Mouse (Mus musculus): ENCODE results near the gene 1810062G17Rik. TPM values are rescaled to one million over a fixed set of nuclear protein-coding genes. Genes with fewer than 3 reads are reported as not detected.

The 1810062G17Rik gene
- polyA plus RNA-seq, 1 experiment from 2014 or later, result 0.92 TPM

DNA sequence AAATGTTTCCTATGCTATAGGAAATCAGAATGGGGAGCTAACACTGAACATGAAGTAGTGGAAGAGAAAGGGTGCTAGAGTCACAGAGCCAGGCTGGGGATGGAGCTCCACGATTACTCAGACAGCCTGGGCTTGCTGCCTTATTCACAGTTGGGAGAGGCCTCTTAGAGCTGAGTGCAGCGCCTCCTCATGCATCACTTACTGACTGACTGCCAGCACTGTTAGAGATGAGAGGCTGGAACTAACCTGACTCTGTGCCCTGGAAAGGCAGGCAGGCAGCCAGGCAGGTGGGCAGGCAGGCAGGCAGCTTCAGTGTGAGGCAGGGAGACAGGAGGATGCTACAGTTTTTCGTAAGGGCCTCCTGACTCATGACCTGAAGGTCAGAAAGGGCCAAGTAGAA lies 20.2 kb upstream of the 1810062G17Rik start:
- H3K4me1 ChIP-seq (replicated peaks), result no peaks in the 10 kb centered on the region
- no peak overlapping the region for H3K4me3 ChIP-seq
- ATAC-seq (replicated peaks; ENCODE audit: insufficient number of reproducible peaks, insufficient read depth, low FRiP score, low read depth), result no peak
- peaks cover 85% of the 10 kb centered on the region for H3K36me3 ChIP-seq
- H3K4me2 ChIP-seq, result no peak overlapping the region
- H3K27ac ChIP-seq, result no peak overlapping the region
- 70% methylated on average over 3 of the region's 3 CpGs for WGBS
- no peaks in the 10 kb centered on the region for H3K27me3 ChIP-seq
- H3K9me3 ChIP-seq (replicated peaks), result no peaks in the 10 kb centered on the region
- H3K9ac ChIP-seq, result no peak overlapping the region

DNA sequence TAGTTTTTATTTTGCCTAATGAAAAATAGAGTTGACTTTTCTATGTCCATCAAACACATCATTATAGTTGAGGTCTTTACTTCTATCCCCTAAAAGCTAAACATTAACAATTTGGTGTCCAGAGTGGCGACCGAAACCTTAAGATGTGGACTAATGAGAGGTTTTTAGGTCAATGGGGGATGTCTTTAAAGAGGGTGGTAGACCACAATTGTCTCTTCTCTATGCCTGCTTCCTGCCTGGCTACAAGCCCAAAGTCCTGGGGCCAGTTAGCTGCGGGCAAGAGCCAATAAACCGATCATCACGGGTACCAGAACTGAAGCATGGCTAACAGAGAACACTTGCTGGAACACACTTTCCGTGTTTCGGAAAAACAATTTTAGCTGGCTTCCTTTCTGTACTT lies 15.0 kb upstream of the 1810062G17Rik start:
- Histone ChIP-seq H3K9ac (no peak overlapping the region), H3K27me3 (no peaks in the 10 kb centered on the region), H3K4me1 (replicated peaks) (peaks cover 7% of the 10 kb centered on the region; the same call in 1 of the 2 replicates), H3K4me2 (no peak overlapping the region), H3K27ac (no peak overlapping the region), H3K4me3 (no peak overlapping the region), H3K9me3 (replicated peaks) (no peaks in the 10 kb centered on the region), H3K36me3 (peaks cover 72% of the 10 kb centered on the region)
- ATAC-seq (replicated peaks; ENCODE audit: insufficient number of reproducible peaks, insufficient read depth, low FRiP score, low read depth), result no peak
- WGBS, result 85% methylated on average over 7 of the region's 7 CpGs

DNA sequence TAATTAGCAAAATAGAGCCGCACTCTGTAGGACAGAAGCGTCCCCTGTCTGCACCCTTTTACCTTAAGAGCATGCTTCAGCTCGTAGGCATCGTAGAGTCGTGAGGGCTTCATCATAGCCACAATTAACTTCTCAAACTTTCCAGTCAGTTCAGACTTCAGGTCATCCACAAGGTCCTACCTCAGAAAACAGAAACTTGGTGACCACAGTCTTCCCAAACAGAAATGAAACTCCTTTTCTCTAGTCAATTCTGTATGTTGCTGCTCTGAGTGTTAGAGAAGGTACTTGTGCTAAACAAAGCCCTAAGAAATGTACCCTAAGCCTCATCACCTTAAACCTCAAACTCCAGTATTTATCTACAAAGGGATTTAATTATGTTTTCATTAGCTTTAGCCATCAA lies 13.9 kb upstream of the 1810062G17Rik start:
- Histone ChIP-seq H3K9me3 (replicated peaks) (no peaks in the 10 kb centered on the region), H3K36me3 (peaks cover 64% of the 10 kb centered on the region), H3K9ac (no peak overlapping the region), H3K27me3 (no peaks in the 10 kb centered on the region), H3K4me1 (replicated peaks) (peaks cover 12% of the 10 kb centered on the region; the same call in 1 of the 2 replicates), H3K27ac (no peak overlapping the region), H3K4me3 (no peak overlapping the region), H3K4me2 (no peak overlapping the region)
- 87% methylated on average over 5 of the region's 5 CpGs for WGBS
- no peak for ATAC-seq (replicated peaks; ENCODE audit: insufficient number of reproducible peaks, insufficient read depth, low FRiP score, low read depth)

DNA sequence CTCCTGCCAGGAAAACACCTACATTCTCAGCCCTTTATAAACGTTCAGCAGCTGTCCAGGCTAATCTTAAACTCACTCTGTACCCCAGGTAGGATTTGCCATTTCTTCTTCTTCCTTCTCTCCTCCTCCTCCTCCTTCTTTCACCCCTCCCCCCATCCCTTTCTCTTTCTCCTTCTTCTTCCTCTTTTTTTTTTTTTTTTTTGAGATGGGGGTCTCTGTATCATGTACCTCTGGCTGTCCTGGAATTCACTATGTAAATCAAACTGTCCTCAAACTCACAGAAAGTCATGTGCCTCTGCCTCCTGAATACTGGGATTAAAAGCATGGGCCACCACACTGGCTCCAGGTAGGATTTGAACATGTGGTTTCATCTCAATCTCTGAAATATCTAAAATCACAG lies 13.4 kb upstream of the 1810062G17Rik start:
- Histone ChIP-seq H3K27me3 (no peaks in the 10 kb centered on the region), H3K4me2 (no peak overlapping the region), H3K4me1 (replicated peaks) (peaks cover 15% of the 10 kb centered on the region; the same call in 1 of the 2 replicates), H3K27ac (no peak overlapping the region), H3K4me3 (no peak overlapping the region), H3K36me3 (peaks cover 59% of the 10 kb centered on the region), H3K9me3 (replicated peaks) (no peaks in the 10 kb centered on the region), H3K9ac (no peak overlapping the region)
- 30% methylated on average over 1 of the region's 1 CpGs for WGBS
- no peak for ATAC-seq (replicated peaks; ENCODE audit: insufficient number of reproducible peaks, insufficient read depth, low FRiP score, low read depth)

DNA sequence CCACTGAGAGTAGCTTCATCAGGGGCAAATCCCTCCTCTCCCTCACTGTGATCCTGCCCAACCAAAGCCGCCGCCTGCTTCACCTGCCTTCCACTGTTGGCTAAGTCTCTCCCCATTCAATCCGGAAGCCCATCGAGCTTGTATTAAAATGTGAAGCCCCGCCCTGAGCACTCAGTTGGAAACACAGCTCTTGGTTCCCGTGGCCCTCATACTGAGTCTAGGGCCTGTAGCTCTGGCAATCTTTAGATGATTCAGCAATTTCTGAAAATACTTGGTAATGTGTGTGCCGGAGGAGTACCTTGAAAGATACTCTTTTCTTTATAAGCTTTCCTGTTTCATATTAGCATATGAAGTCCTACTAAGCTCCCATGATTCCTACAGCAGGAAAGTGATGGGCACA lies 10.2 kb upstream of the 1810062G17Rik start:
- ATAC-seq (replicated peaks; ENCODE audit: insufficient number of reproducible peaks, insufficient read depth, low FRiP score, low read depth), result no peak
- no peaks in the 10 kb centered on the region for H3K9me3 ChIP-seq (replicated peaks)
- H3K4me3 ChIP-seq, result no peak overlapping the region
- no peak overlapping the region for H3K4me2 ChIP-seq
- H3K4me1 ChIP-seq (replicated peaks), result peaks cover 34% of the 10 kb centered on the region
- no peak overlapping the region for H3K27ac ChIP-seq
- no peak overlapping the region for H3K9ac ChIP-seq
- no peaks in the 10 kb centered on the region for H3K27me3 ChIP-seq
- 61% methylated on average over 7 of the region's 7 CpGs for WGBS
- H3K36me3 ChIP-seq, result peaks cover 31% of the 10 kb centered on the region

DNA sequence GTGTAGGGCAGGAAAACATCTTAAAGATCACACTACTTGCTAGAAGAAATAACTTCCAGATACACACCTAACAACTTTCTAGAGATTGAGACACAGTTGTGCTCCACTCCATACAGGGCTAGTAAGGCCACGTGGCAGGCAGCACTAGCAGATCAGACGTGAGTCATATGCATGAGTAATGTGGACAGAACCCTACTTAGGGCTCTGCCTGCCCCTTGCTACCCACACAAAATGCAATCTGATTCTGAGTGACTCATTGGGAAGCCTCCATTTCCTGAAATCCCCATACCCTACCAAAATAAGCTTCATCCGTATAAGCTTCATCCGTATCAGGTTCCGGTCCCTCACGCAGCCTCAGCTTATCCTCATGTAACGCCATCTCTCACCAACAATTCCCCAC lies 8.1 kb upstream of the 1810062G17Rik start:
- Histone ChIP-seq H3K9me3 (replicated peaks) (no peaks in the 10 kb centered on the region), H3K27ac (no peak overlapping the region), H3K4me3 (no peak overlapping the region), H3K36me3 (peaks cover 12% of the 10 kb centered on the region), H3K27me3 (no peaks in the 10 kb centered on the region), H3K4me1 (replicated peaks) (peaks cover 53% of the 10 kb centered on the region), H3K4me2 (no peak overlapping the region), H3K9ac (no peak overlapping the region)
- no peak for ATAC-seq (replicated peaks; ENCODE audit: insufficient number of reproducible peaks, insufficient read depth, low FRiP score, low read depth)
- 67% methylated on average over 7 of the region's 7 CpGs for WGBS

DNA sequence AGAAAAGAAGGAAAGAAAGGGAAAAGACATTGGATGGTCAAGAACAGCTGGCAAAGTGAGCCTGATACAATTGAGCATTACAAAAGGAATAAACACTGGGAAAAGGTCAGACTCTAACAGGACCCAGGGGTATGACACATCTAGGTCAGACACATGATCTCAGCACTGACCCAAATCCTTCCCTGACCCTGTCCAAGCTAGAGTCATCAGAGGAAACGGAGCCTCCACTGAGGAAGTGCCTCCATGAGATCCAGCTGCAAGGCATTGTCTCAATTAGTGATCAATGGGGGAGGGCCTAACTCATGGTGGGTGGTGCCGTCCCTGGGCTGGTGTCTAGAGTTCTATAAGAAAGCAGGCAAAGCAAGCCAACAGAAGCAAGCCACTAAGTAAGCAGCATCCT lies 6.9 kb upstream of the 1810062G17Rik start:
- ATAC-seq (replicated peaks; ENCODE audit: insufficient number of reproducible peaks, insufficient read depth, low FRiP score, low read depth), result no peak
- Histone ChIP-seq H3K9me3 (replicated peaks) (no peaks in the 10 kb centered on the region), H3K27ac (no peak overlapping the region), H3K9ac (no peak overlapping the region), H3K4me3 (no peak overlapping the region), H3K4me1 (replicated peaks) (peaks cover 61% of the 10 kb centered on the region), H3K27me3 (no peaks in the 10 kb centered on the region), H3K4me2 (no peak overlapping the region), H3K36me3 (peaks cover 4% of the 10 kb centered on the region)
- WGBS, result 52% methylated on average over 2 of the region's 2 CpGs

DNA sequence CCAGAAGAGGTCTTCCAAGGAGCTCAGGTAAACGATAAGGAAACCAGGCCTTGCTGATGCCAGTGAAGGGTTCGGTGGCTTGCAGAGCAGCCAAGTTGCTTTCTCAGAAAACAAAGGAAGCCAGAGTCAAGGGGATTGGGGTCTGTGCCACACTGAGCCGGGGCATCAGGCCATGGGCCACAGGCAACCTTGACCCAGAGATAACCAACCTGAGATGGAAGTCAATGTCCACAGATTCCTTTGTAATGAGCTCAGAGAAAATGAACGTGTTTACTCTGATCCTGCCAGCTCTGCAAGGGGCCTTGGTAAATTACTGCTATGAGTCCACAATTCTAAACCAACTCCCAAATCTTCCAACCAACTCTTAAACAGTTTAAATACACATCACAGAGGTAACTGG lies 3.9 kb upstream of the 1810062G17Rik start:
- Histone ChIP-seq H3K4me1 (replicated peaks) (peaks cover 60% of the 10 kb centered on the region), H3K27me3 (no peaks in the 10 kb centered on the region), H3K9ac (no peak overlapping the region), H3K9me3 (replicated peaks) (no peaks in the 10 kb centered on the region), H3K4me2 (peak overlapping the region; percentile 31), H3K4me3 (no peak overlapping the region), H3K27ac (peak overlapping the region; percentile 31; the same call in 1 of the 2 replicates), H3K36me3 (no peaks in the 10 kb centered on the region; the same call in 1 of the 2 replicates)
- no peak for ATAC-seq (replicated peaks; ENCODE audit: insufficient number of reproducible peaks, insufficient read depth, low FRiP score, low read depth)
- WGBS, result 39% methylated on average over 4 of the region's 4 CpGs

DNA sequence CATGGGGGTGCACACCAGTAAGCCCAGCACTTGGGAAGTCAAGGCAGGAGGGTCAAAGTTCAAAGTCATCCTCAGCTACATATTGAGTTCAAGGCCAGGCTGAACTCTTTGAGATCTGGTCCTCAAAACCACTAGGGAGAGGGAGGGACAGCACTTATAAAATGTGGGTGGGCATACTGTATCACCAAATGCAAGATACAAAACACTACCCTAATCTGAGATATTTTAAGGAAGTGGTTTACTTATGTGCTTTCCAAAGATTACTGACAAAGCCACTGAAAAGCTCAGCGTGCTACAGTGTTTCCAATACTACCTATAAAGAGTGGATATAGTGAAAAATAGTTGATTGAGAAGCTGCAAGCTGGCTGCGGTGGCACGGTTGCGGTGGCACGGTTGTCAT lies 2.5 kb upstream of the 1810062G17Rik start:
- no peaks in the 10 kb centered on the region; the same call in 1 of the 2 replicates for H3K36me3 ChIP-seq
- H3K4me3 ChIP-seq, result no peak overlapping the region
- H3K9ac ChIP-seq, result no peak overlapping the region
- H3K27me3 ChIP-seq, result no peaks in the 10 kb centered on the region
- H3K4me1 ChIP-seq (replicated peaks), result peaks cover 57% of the 10 kb centered on the region
- H3K4me2 ChIP-seq, result 0 out of 2 replicates have a peak overlapping the region, but pooled peaks have one; percentile 13
- no peak for ATAC-seq (replicated peaks; ENCODE audit: insufficient number of reproducible peaks, insufficient read depth, low FRiP score, low read depth)
- WGBS, result 88% methylated on average over 5 of the region's 5 CpGs
- H3K27ac ChIP-seq, result no peak overlapping the region
- no peaks in the 10 kb centered on the region for H3K9me3 ChIP-seq (replicated peaks)

DNA sequence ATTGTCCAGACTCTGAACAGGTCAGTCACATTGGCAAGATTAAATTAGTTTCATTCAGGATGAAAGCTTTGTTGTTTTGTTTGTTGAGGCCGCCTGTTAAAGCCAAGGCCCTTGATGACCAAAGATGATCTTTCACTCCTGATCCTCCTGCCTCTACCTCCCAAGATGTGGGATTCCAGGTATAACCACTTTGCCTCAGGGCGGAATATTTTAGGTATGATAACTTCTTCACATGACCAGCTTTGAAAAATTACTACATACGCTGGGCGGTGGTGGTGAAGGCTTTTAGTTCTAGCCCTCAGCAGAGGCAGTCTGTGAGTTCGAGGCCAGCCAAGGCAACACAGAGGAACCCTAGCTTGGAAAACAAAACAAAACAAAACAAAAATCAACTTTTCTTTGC lies 1.3 kb upstream of the 1810062G17Rik start:
- Histone ChIP-seq H3K9me3 (replicated peaks) (no peaks in the 10 kb centered on the region), H3K9ac (peak overlapping the region; percentile 87; the same call in 1 of the 2 replicates), H3K4me1 (replicated peaks) (peaks cover 53% of the 10 kb centered on the region), H3K27ac (peak overlapping the region; percentile 97), H3K4me3 (peak overlapping the region; percentile 94), H3K4me2 (peak overlapping the region; percentile 81), H3K36me3 (no peaks in the 10 kb centered on the region; the same call in 1 of the 2 replicates), H3K27me3 (no peaks in the 10 kb centered on the region)
- whole genome bisulfite sequencing, result 72% methylated on average over 5 of the region's 5 CpGs
- ATAC-seq (replicated peaks; ENCODE audit: insufficient number of reproducible peaks, insufficient read depth, low FRiP score, low read depth), result no peak

DNA sequence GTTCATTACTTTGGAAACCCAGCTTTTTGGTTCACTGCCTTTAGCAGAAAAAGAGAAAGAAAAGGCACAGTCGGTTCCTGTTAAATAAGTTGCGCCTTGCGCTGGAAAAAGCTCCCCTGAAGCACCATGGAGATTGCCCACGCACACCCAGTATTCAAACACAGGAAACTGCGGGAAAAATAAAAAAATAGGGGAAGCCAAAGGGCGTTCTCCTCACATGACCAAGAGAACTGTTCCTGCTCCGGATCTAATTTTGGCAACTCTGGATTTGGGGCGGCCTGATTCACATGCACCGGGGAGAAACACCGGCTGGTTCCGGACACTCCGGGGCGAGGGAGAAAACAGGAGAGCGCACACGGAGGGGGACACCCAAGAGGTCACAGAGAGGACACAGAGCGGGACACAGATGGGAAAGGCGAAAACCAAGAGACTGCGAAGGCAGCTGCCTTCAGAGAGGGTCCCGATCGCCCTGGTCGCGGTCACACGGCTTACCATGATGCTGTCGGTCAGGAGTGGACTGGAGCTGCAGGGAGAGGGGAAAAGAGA lies 726 bp upstream of the 1810062G17Rik start:
- Histone ChIP-seq H3K4me2 (peak overlapping the region; percentile 81), H3K9me3 (replicated peaks) (no peaks in the 10 kb centered on the region), H3K27ac (peak overlapping the region; percentile 97), H3K4me3 (peak overlapping the region; percentile 94), H3K4me1 (replicated peaks) (peaks cover 48% of the 10 kb centered on the region), H3K27me3 (no peaks in the 10 kb centered on the region), H3K9ac (peak overlapping the region; percentile 87), H3K36me3 (no peaks in the 10 kb centered on the region; the same call in 1 of the 2 replicates)
- under 1% methylated on average over 24 of the region's 24 CpGs for WGBS
- no peak; the same call in 1 of the 2 replicates for ATAC-seq (replicated peaks; ENCODE audit: insufficient number of reproducible peaks, insufficient read depth, low FRiP score, low read depth)
